Mouse (Mus musculus): ENCODE data around the gene Nlgn1. TPM values are rescaled to one million over a fixed set of nuclear protein-coding genes. Genes with fewer than 3 reads are reported as not detected.

Gene Nlgn1
- polyA plus RNA-seq, 1 experiment from 2014 or later = 0.92 TPM

GRCm38 (mm10) chr3:25858384-25858783, 473.9 kb downstream of the Nlgn1 start:
- no peak overlapping the region for H3K4me2 ChIP-seq (ENCODE audit: low read depth, low read length)
- no peak overlapping the region for H3K9ac ChIP-seq (ENCODE audit: low read length)
- H3K36me3 ChIP-seq (ENCODE audit: control insufficient read depth, insufficient read depth) = no peaks in the 10 kb centered on the region
- H3K4me1 ChIP-seq (ENCODE audit: control insufficient read depth, insufficient read depth, low read length) = no peaks in the 10 kb centered on the region
- no peak overlapping the region for H3K27ac ChIP-seq (ENCODE audit: low read length)
- no peaks in the 10 kb centered on the region for H3K9me3 ChIP-seq (replicated peaks; ENCODE audit: control insufficient read depth, low read length)
- H3K27me3 ChIP-seq (ENCODE audit: control insufficient read depth, insufficient read depth, low read length) = no peaks in the 10 kb centered on the region
- no peak overlapping the region for H3K4me3 ChIP-seq (ENCODE audit: low read length)
- no peak for ATAC-seq (replicated peaks; ENCODE audit: extremely low read depth, insufficient read depth, low FRiP score)

GRCm38 (mm10) chr3:25844686-25845462, 487.4 kb downstream of the Nlgn1 start:
- Histone ChIP-seq H3K4me1 (ENCODE audit: control insufficient read depth, insufficient read depth, low read length) (no peaks in the 10 kb centered on the region), H3K4me2 (ENCODE audit: low read depth, low read length) (no peak overlapping the region), H3K36me3 (ENCODE audit: control insufficient read depth, insufficient read depth) (no peaks in the 10 kb centered on the region), H3K9me3 (replicated peaks; ENCODE audit: control insufficient read depth, low read length) (no peaks in the 10 kb centered on the region), H3K9ac (ENCODE audit: low read length) (no peak overlapping the region), H3K27ac (ENCODE audit: low read length) (no peak overlapping the region), H3K4me3 (ENCODE audit: low read length) (no peak overlapping the region), H3K27me3 (ENCODE audit: control insufficient read depth, insufficient read depth, low read length) (no peaks in the 10 kb centered on the region)
- 76% methylated on average over 7 of the region's 7 CpGs for WGBS
- no peak for ATAC-seq (replicated peaks; ENCODE audit: extremely low read depth, insufficient read depth, low FRiP score)

- H3K9me3 ChIP-seq (replicated peaks; ENCODE audit: control insufficient read depth, low read length) = no peaks in the 10 kb centered on the region
- H3K9ac ChIP-seq (ENCODE audit: low read length) = no peak overlapping the region
- ATAC-seq (replicated peaks; ENCODE audit: extremely low read depth, insufficient read depth, low FRiP score) = no peak
- no peaks in the 10 kb centered on the region for H3K36me3 ChIP-seq (ENCODE audit: control insufficient read depth, insufficient read depth)
- no peaks in the 10 kb centered on the region for H3K27me3 ChIP-seq (ENCODE audit: control insufficient read depth, insufficient read depth, low read length)
- H3K4me1 ChIP-seq (ENCODE audit: control insufficient read depth, insufficient read depth, low read length) = no peaks in the 10 kb centered on the region
- H3K27ac ChIP-seq (ENCODE audit: low read length) = no peak overlapping the region
- no peak overlapping the region for H3K4me3 ChIP-seq (ENCODE audit: low read length)
- no peak overlapping the region for H3K4me2 ChIP-seq (ENCODE audit: low read depth, low read length)
- WGBS = 73% methylated on average over 2 of the region's 2 CpGs
Measured at GRCm38 (mm10) chr3:25830237-25830636, 502.0 kb downstream of the Nlgn1 start.

DNA sequence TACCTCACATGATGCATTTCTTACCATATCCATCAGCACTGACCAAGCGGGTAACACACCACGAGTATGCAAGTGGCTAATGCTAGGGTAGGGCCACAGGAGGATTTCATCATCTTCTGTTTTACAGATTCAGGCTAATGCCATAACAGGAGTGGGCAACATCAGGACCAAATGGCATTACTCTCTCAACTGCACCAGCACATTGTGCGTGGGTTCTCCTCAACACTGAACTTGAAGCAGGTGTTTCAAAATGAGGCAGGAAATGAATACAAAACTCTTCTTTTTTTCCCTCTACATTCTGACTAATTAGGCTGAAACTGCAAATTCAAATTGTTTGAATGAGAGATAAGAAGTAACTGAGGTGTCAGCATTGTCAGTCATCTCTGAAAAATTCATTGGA, 518.9 kb downstream of the Nlgn1 start:
- no peaks in the 10 kb centered on the region for H3K36me3 ChIP-seq (ENCODE audit: control insufficient read depth, insufficient read depth)

GRCm38 (mm10) chr3:25807559-25807958, 524.7 kb downstream of the Nlgn1 start:
- H3K4me3 ChIP-seq (ENCODE audit: low read length) = no peak overlapping the region
- no peak for ATAC-seq (replicated peaks; ENCODE audit: extremely low read depth, insufficient read depth, low FRiP score)
- WGBS = 47% methylated on average over 3 of the region's 3 CpGs

More for the DNA sequence above, 518.9 kb downstream of the Nlgn1 start:
- H3K4me2 ChIP-seq (ENCODE audit: low read depth, low read length) = no peak overlapping the region
- H3K4me1 ChIP-seq (ENCODE audit: control insufficient read depth, insufficient read depth, low read length) = no peaks in the 10 kb centered on the region
- no peaks in the 10 kb centered on the region for H3K27me3 ChIP-seq (ENCODE audit: control insufficient read depth, insufficient read depth, low read length)
- ATAC-seq (replicated peaks; ENCODE audit: extremely low read depth, insufficient read depth, low FRiP score) = no peak
- no peak overlapping the region for H3K9ac ChIP-seq (ENCODE audit: low read length)
- no peak overlapping the region for H3K27ac ChIP-seq (ENCODE audit: low read length)
- H3K4me3 ChIP-seq (ENCODE audit: low read length) = no peak overlapping the region
- no peaks in the 10 kb centered on the region for H3K9me3 ChIP-seq (replicated peaks; ENCODE audit: control insufficient read depth, low read length)
- 85% methylated on average over 3 of the region's 3 CpGs for WGBS

DNA sequence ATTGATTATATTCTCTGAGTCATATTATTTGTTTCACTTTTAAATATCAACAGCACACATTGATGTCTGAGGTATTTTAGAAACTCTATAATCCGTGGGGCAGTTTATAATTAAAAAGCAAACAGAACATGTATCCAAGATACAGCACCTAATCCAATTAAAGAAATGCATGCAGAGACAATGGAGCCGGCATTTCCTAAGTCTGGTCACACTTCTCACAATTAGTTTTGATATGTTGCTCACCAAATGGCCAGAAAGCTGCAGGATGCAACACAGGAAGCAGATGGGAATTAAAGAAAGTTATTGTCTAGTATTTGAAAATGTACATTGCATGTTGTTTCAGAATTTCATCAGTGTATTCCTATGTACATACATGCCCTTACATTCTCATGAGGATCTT, 550.6 kb downstream of the Nlgn1 start:
- H3K27ac ChIP-seq (ENCODE audit: low read length) = no peak overlapping the region
- WGBS = 78% methylated on average over 2 of the region's 2 CpGs
- no peak for ATAC-seq (replicated peaks; ENCODE audit: extremely low read depth, insufficient read depth, low FRiP score)
- no peak overlapping the region for H3K4me3 ChIP-seq (ENCODE audit: low read length)
- H3K27me3 ChIP-seq (ENCODE audit: control insufficient read depth, insufficient read depth, low read length) = no peaks in the 10 kb centered on the region
- H3K9me3 ChIP-seq (replicated peaks; ENCODE audit: control insufficient read depth, low read length) = no peaks in the 10 kb centered on the region
- H3K4me2 ChIP-seq (ENCODE audit: low read depth, low read length) = no peak overlapping the region
- no peaks in the 10 kb centered on the region for H3K4me1 ChIP-seq (ENCODE audit: control insufficient read depth, insufficient read depth, low read length)
- H3K36me3 ChIP-seq (ENCODE audit: control insufficient read depth, insufficient read depth) = no peaks in the 10 kb centered on the region
- no peak overlapping the region for H3K9ac ChIP-seq (ENCODE audit: low read length)

More at GRCm38 (mm10) chr3:25807559-25807958, 524.7 kb downstream of the Nlgn1 start:
- Histone ChIP-seq H3K27me3 (ENCODE audit: control insufficient read depth, insufficient read depth, low read length) (no peaks in the 10 kb centered on the region), H3K4me2 (ENCODE audit: low read depth, low read length) (no peak overlapping the region), H3K9me3 (replicated peaks; ENCODE audit: control insufficient read depth, low read length) (no peaks in the 10 kb centered on the region), H3K27ac (ENCODE audit: low read length) (no peak overlapping the region), H3K9ac (ENCODE audit: low read length) (no peak overlapping the region), H3K36me3 (ENCODE audit: control insufficient read depth, insufficient read depth) (no peaks in the 10 kb centered on the region), H3K4me1 (ENCODE audit: control insufficient read depth, insufficient read depth, low read length) (no peaks in the 10 kb centered on the region)

GRCm38 (mm10) chr3:25775437-25775836, 556.8 kb downstream of the Nlgn1 start:
- Histone ChIP-seq H3K9ac (ENCODE audit: low read length) (no peak overlapping the region), H3K4me3 (ENCODE audit: low read length) (no peak overlapping the region), H3K36me3 (ENCODE audit: control insufficient read depth, insufficient read depth) (no peaks in the 10 kb centered on the region), H3K27me3 (ENCODE audit: control insufficient read depth, insufficient read depth, low read length) (no peaks in the 10 kb centered on the region), H3K4me2 (ENCODE audit: low read depth, low read length) (no peak overlapping the region), H3K27ac (ENCODE audit: low read length) (no peak overlapping the region), H3K4me1 (ENCODE audit: control insufficient read depth, insufficient read depth, low read length) (no peaks in the 10 kb centered on the region), H3K9me3 (replicated peaks; ENCODE audit: control insufficient read depth, low read length) (no peaks in the 10 kb centered on the region)
- ATAC-seq (replicated peaks; ENCODE audit: extremely low read depth, insufficient read depth, low FRiP score) = no peak
- 74% methylated on average over 6 of the region's 6 CpGs for WGBS

GRCm38 (mm10) chr3:25773908-25774307, 558.4 kb downstream of the Nlgn1 start:
- no peak for ATAC-seq (replicated peaks; ENCODE audit: extremely low read depth, insufficient read depth, low FRiP score)
- Histone ChIP-seq H3K9me3 (replicated peaks; ENCODE audit: control insufficient read depth, low read length) (no peaks in the 10 kb centered on the region), H3K36me3 (ENCODE audit: control insufficient read depth, insufficient read depth) (no peaks in the 10 kb centered on the region), H3K4me1 (ENCODE audit: control insufficient read depth, insufficient read depth, low read length) (no peaks in the 10 kb centered on the region), H3K9ac (ENCODE audit: low read length) (no peak overlapping the region), H3K4me2 (ENCODE audit: low read depth, low read length) (no peak overlapping the region), H3K4me3 (ENCODE audit: low read length) (no peak overlapping the region), H3K27ac (ENCODE audit: low read length) (no peak overlapping the region), H3K27me3 (ENCODE audit: control insufficient read depth, insufficient read depth, low read length) (no peaks in the 10 kb centered on the region)
- 85% methylated on average over 4 of the region's 4 CpGs for WGBS

DNA sequence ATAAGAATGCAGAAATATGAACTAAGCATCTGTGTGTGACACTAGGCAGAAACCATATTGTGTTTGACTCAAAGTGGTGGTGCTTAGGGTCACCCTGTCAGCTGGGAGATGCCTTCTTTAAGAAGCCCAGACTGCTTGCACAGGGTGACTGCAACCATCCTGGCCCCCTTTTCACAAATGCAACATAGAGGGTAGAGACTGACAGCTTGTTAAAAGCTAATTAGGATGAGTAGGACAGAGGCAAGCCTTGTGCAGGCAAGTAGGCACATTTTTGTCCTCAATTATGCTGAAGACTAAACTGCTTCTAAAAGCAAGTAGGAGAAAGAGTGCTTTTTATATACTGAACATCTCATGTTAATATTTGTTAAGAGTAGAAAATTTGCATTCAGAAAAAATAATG, 558.8 kb downstream of the Nlgn1 start:
- Histone ChIP-seq H3K4me1 (ENCODE audit: control insufficient read depth, insufficient read depth, low read length) (no peaks in the 10 kb centered on the region), H3K27ac (ENCODE audit: low read length) (no peak overlapping the region), H3K36me3 (ENCODE audit: control insufficient read depth, insufficient read depth) (no peaks in the 10 kb centered on the region), H3K9ac (ENCODE audit: low read length) (no peak overlapping the region), H3K4me2 (ENCODE audit: low read depth, low read length) (no peak overlapping the region), H3K4me3 (ENCODE audit: low read length) (no peak overlapping the region), H3K27me3 (ENCODE audit: control insufficient read depth, insufficient read depth, low read length) (no peaks in the 10 kb centered on the region), H3K9me3 (replicated peaks; ENCODE audit: control insufficient read depth, low read length) (no peaks in the 10 kb centered on the region)
- ATAC-seq (replicated peaks; ENCODE audit: extremely low read depth, insufficient read depth, low FRiP score) = no peak
